In genomic region chr4:98831726-98832125, GRCm38 (mm10) we compare ENCODE assay signal across 29 mouse cellular contexts. TPM values are rescaled to one million over a fixed set of nuclear protein-coding genes. Genes with fewer than 3 reads are reported as not detected.
DNase-seq lines count a peak whose midpoint lies in the region; ATAC-seq and TF ChIP-seq lines count a peak whose summit lies in the region.
"Had no signal": no experiment of that assay in that cellular context is flagged by ENCODE, and none has a peak within 500 bp of the region (broad histone marks: within the 10 kb centered on the region; RNA-seq: fewer than 3 reads in every experiment).

No protein-coding gene starts in this region.

- H3K9me3 ChIP-seq in kidney, embryonic 16.5 days (ENCODE audit: low read length) = no peaks in the 10 kb centered on the region
- H3K9me3 ChIP-seq in midbrain, embryonic 15.5 days = no peaks in the 10 kb centered on the region
- H3K9me3 ChIP-seq: heart, embryonic 12.5 days; heart, embryonic 15.5 days; hindbrain, embryonic 15.5 days had no signal

- no peak for TF ChIP-seq CTCF in gastrocnemius, adult 2 months (IDR thresholded peaks at IDR 0.05)

- H3K4me1 ChIP-seq in kidney, embryonic 16.5 days (ENCODE audit: insufficient read depth, low read length) = peaks cover 16% of the 10 kb centered on the region; the same call in 1 of the 2 replicates
- peaks cover 7% of the 10 kb centered on the region; the same call in 1 of the 2 replicates for H3K4me1 ChIP-seq in brown adipose tissue, adult 24 weeks (ENCODE audit: control insufficient read depth, insufficient read depth, insufficient read length, low read length)
- H3K4me1 ChIP-seq in midbrain, embryonic 15.5 days = no peaks in the 10 kb centered on the region
- H3K4me1 ChIP-seq: hindbrain, embryonic 15.5 days had no signal

- H3K4me2 ChIP-seq in kidney, embryonic 16.5 days (replicated peaks; ENCODE audit: low read depth, low read length) = no peak overlapping the region
- no peak overlapping the region for H3K4me2 ChIP-seq in midbrain, embryonic 15.5 days
- H3K4me2 ChIP-seq: heart, embryonic 12.5 days; heart, embryonic 15.5 days; hindbrain, embryonic 15.5 days had no signal

- H3K4me3 ChIP-seq in gastrocnemius, adult 2 months = no peak overlapping the region
- H3K4me3 ChIP-seq in kidney, embryonic 16.5 days (ENCODE audit: low read length) = no peak overlapping the region
- H3K4me3 ChIP-seq in brown adipose tissue, adult 24 weeks (ENCODE audit: insufficient read depth, low read depth, low read length) = no peak overlapping the region
- no peak overlapping the region for H3K4me3 ChIP-seq in midbrain, embryonic 15.5 days
- H3K4me3 ChIP-seq: heart, embryonic 12.5 days; heart, embryonic 15.5 days; hindbrain, embryonic 15.5 days had no signal

- WGBS in kidney, embryonic 16.5 days = 68% methylated on average over 1 of the region's 1 CpGs
- 65% methylated on average over 1 of the region's 1 CpGs for WGBS in midbrain, embryonic 15.5 days

- H3K9ac ChIP-seq in kidney, embryonic 16.5 days (replicated peaks; ENCODE audit: low read length) = no peak overlapping the region
- H3K9ac ChIP-seq in midbrain, embryonic 15.5 days = no peak overlapping the region
- H3K9ac ChIP-seq: forebrain, postnatal 0 days; heart, embryonic 12.5 days; heart, embryonic 15.5 days; hindbrain, embryonic 15.5 days had no signal

- H3K27ac ChIP-seq in gastrocnemius, adult 2 months = peak overlapping the region; percentile 31; the same call in 1 of the 2 replicates
- 0 out of 2 replicates have a peak overlapping the region, but pooled peaks have one; percentile 28 for H3K27ac ChIP-seq in kidney, embryonic 16.5 days (ENCODE audit: low read length)
- 0 out of 2 replicates have a peak overlapping the region, but pooled peaks have one; percentile 41 for H3K27ac ChIP-seq in brown adipose tissue, adult 24 weeks (replicated peaks; ENCODE audit: low read depth, low read length)
- no peak overlapping the region for H3K27ac ChIP-seq in midbrain, embryonic 15.5 days
- H3K27ac ChIP-seq: heart, embryonic 15.5 days; hindbrain, embryonic 15.5 days had no signal

- H3K36me3 ChIP-seq in kidney, embryonic 16.5 days (ENCODE audit: insufficient read depth, low read length) = no peaks in the 10 kb centered on the region
- no peaks in the 10 kb centered on the region for H3K36me3 ChIP-seq in midbrain, embryonic 15.5 days (replicated peaks)
- H3K36me3 ChIP-seq: heart, embryonic 12.5 days; heart, embryonic 15.5 days; hindbrain, embryonic 15.5 days had no signal

- no peaks in the 10 kb centered on the region for H3K27me3 ChIP-seq in kidney, embryonic 16.5 days (ENCODE audit: insufficient read depth, low read length)
- no peaks in the 10 kb centered on the region for H3K27me3 ChIP-seq in midbrain, embryonic 15.5 days (replicated peaks)
- H3K27me3 ChIP-seq: heart, embryonic 12.5 days; heart, embryonic 15.5 days; hindbrain, embryonic 15.5 days had no signal

- DNase-seq in gastrocnemius, adult 2 months = no peak
- no peak for DNase-seq in gastrocnemius, adult 8-10 months (ENCODE audit: low spot score in 2 of 2)
- DNase-seq in kidney, adult 9 months = no peak
- DNase-seq: adrenal gland, adult 8-10 months; adrenal gland, postnatal 25 days; cerebellum, adult 18-20 months; cerebellum, adult 9-10 months; cerebellum, postnatal 14 days; forebrain, postnatal 0 days; gastrocnemius, postnatal 14 days; heart, adult 18-20 months; heart, postnatal 10 days; heart, postnatal 36 days had no signal

- no peak for ATAC-seq in kidney, embryonic 16.5 days (ENCODE audit: low FRiP score, low TSS enrichment)
- ATAC-seq in midbrain, embryonic 15.5 days (replicated peaks) = no peak
- ATAC-seq: activated CD4-positive, CD25-positive, alpha-beta regulatory T cell, adult 4 months; forebrain, embryonic 14.5 days; forebrain, postnatal 0 days had no signal

- intact Hi-C loops in gastrocnemius, adult 2 months (cut with DNase I) = no loop called here

RNA-seq across cellular contexts. Expression of gene I0C0044D17Rik, which starts 8.1 kb away (rescaled TPM):
- total RNA-seq in gastrocnemius, adult 2 months (2021) = not detected
- not detected for total RNA-seq in gastrocnemius, adult 8-10 months (2022)
- polyA plus RNA-seq in kidney, embryonic 16.5 days (2015; fragmentation: Nextera tagmentation; extraction: Ambion mirVana) = not detected in 2 replicates
- not detected in 2 replicates for polyA plus RNA-seq in brown adipose tissue, adult 24 weeks (2012; ENCODE audit: insufficient read depth, insufficient read length, missing spikeins)
- polyA plus RNA-seq in midbrain, embryonic 15.5 days (2015; fragmentation: Nextera tagmentation; extraction: Ambion mirVana) = not detected in 2 replicates
- total RNA-seq: adrenal gland, adult 8-10 months; adrenal gland, postnatal 25 days; forebrain, postnatal 0 days; gastrocnemius, postnatal 14 days; gastrocnemius, postnatal 4 days; heart, adult 18-20 months; heart, postnatal 10 days; heart, postnatal 36 days had no signal
- polyA plus RNA-seq: activated CD4-positive, CD25-positive, alpha-beta regulatory T cell, adult 4 months; brain, embryonic 14.5 days; embryonic facial prominence, embryonic 11.5 days; embryonic facial prominence, embryonic 14.5 days; forebrain, embryonic 11.5 days; forebrain, embryonic 14.5 days; forebrain, postnatal 0 days; frontal cortex, adult 2 months; heart, embryonic 12.5 days; heart, embryonic 15.5 days; hindbrain, embryonic 11.5 days; hindbrain, embryonic 15.5 days; intestine, embryonic 14.5 days had no signal

RNA-seq across cellular contexts. Expression of gene Kank4, which starts 14.4 kb away (rescaled TPM):
- total RNA-seq in gastrocnemius, adult 2 months (2021) = 1 to 10 TPM in 1 of 2 experiments, under 1 TPM in 1; 0.69 to 1.3 TPM
- 1 to 10 TPM in 2 of 4 experiments, under 1 TPM in 2; 0.43 to 1.4 (median 0.86) TPM for total RNA-seq in gastrocnemius, adult 8-10 months (2022)
- polyA plus RNA-seq in kidney, embryonic 16.5 days (2015; fragmentation: Nextera tagmentation; extraction: Ambion mirVana) = 2.4 and 2.6 TPM in 2 replicates
- polyA plus RNA-seq in brown adipose tissue, adult 24 weeks (2012; ENCODE audit: insufficient read depth, insufficient read length, missing spikeins) = 0.54 and 0.63 TPM in 2 replicates
- 0.40 and 0.58 TPM in 2 replicates for polyA plus RNA-seq in midbrain, embryonic 15.5 days (2015; fragmentation: Nextera tagmentation; extraction: Ambion mirVana)
- polyA plus RNA-seq: activated CD4-positive, CD25-positive, alpha-beta regulatory T cell, adult 4 months had no signal
